In the genomic region with DNA sequence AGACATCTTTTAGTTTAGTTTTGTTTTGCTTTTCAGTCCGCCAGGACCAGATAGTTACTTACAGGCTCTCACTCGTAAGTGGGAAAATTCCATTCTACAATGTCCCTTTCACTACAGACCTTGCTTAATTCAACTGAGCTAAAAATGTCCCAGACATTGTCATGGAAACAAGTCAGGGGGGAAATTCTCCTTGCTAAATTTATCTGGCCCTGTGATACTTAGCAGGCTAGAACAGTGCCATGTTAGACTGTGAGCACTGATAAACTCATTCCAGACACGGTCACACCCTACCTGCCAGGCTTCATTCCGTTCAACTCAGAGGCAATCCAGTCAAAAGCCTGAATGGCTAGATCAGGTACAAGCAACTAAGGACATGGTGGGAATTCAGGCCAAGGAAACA, we compare ENCODE assay signal across 14 mouse cellular contexts.
DNase-seq lines count a peak whose midpoint lies in the region; ATAC-seq and TF ChIP-seq lines count a peak whose summit lies in the region.
"Had no signal": no experiment of that assay in that cellular context is flagged by ENCODE, and none has a peak within 500 bp of the region (broad histone marks: within the 10 kb centered on the region; RNA-seq: fewer than 3 reads in every experiment).

No protein-coding gene starts in this region.

- no peak overlapping the region for H3K4me3 ChIP-seq in midbrain, postnatal 0 days (ENCODE audit: low read depth, low read length)
- H3K4me3 ChIP-seq in midbrain, embryonic 10.5 days = no peak overlapping the region
- H3K4me3 ChIP-seq in heart, embryonic 11.5 days (ENCODE audit: low read depth, low read length) = no peak overlapping the region
- H3K4me3 ChIP-seq: hindbrain, embryonic 15.5 days; limb, embryonic 12.5 days had no signal

- ATAC-seq in midbrain, postnatal 0 days (ENCODE audit: low FRiP score) = no peak
- peak; percentile 63; the same call in 1 of the 2 replicates for ATAC-seq in heart, embryonic 11.5 days (replicated peaks; ENCODE audit: insufficient number of reproducible peaks, low FRiP score, low TSS enrichment)
- ATAC-seq: midbrain, embryonic 16.5 days had no signal

- peaks cover 27% of the 10 kb centered on the region for H3K36me3 ChIP-seq in midbrain, postnatal 0 days (ENCODE audit: insufficient read depth, low read length)
- H3K36me3 ChIP-seq in midbrain, embryonic 10.5 days = no peaks in the 10 kb centered on the region
- peaks cover 14% of the 10 kb centered on the region for H3K36me3 ChIP-seq in heart, embryonic 11.5 days (ENCODE audit: control insufficient read depth, insufficient read depth, low read length)
- H3K36me3 ChIP-seq: limb, embryonic 12.5 days had no signal

- no peak overlapping the region for H3K4me2 ChIP-seq in midbrain, postnatal 0 days (ENCODE audit: low read depth, low read length, poor library complexity, severe bottlenecking)
- peak overlapping the region; percentile 11 for H3K4me2 ChIP-seq in heart, embryonic 11.5 days
- H3K4me2 ChIP-seq: hindbrain, embryonic 15.5 days; limb, embryonic 12.5 days; lung, embryonic 14.5 days had no signal

- no peaks in the 10 kb centered on the region for H3K4me1 ChIP-seq in midbrain, postnatal 0 days (ENCODE audit: insufficient read depth, low read length)
- no peaks in the 10 kb centered on the region for H3K4me1 ChIP-seq in midbrain, embryonic 10.5 days
- peaks cover 5% of the 10 kb centered on the region; the same call in 1 of the 2 replicates for H3K4me1 ChIP-seq in heart, embryonic 11.5 days (ENCODE audit: control insufficient read depth, insufficient read depth, low read length)
- H3K4me1 ChIP-seq: hindbrain, embryonic 15.5 days; limb, embryonic 12.5 days had no signal

- no peak overlapping the region for H3K9ac ChIP-seq in midbrain, postnatal 0 days (replicated peaks; ENCODE audit: low read length, poor library complexity, severe bottlenecking)
- H3K9ac ChIP-seq in heart, embryonic 11.5 days (ENCODE audit: low read depth, low read length) = no peak overlapping the region
- H3K9ac ChIP-seq: hindbrain, embryonic 15.5 days; limb, embryonic 12.5 days; lung, embryonic 14.5 days had no signal

- TF ChIP-seq CTCF in midbrain, postnatal 0 days (IDR thresholded peaks at IDR 0.05) = no peak

- DNase-seq in heart, adult 18-20 months = peak; percentile 45 to 55
- no peak for DNase-seq in heart, postnatal 25 days (ENCODE audit: low spot score)
- peak; percentile 9 for DNase-seq in midbrain, postnatal 0 days (ENCODE audit: low spot score)
- DNase-seq in midbrain, embryonic 10.5 days (ENCODE audit: low spot score) = no peak
- peak; percentile 43 to 83 for DNase-seq in left cerebral cortex, postnatal 25 days (ENCODE audit: low spot score in 2 of 2)
- no peak for DNase-seq in retina, embryonic 14.5 days (ENCODE audit: low spot score)
- DNase-seq: cerebellum, postnatal 25 days; lung, embryonic 14.5 days; thymus, postnatal 14 days had no signal

- no peak overlapping the region for H3K27ac ChIP-seq in midbrain, postnatal 0 days (ENCODE audit: low read depth, low read length)
- H3K27ac ChIP-seq in midbrain, embryonic 10.5 days (replicated peaks) = no peak overlapping the region
- H3K27ac ChIP-seq in heart, embryonic 11.5 days (ENCODE audit: low read depth, low read length) = peak overlapping the region; percentile 67
- H3K27ac ChIP-seq: hindbrain, embryonic 15.5 days; kidney, postnatal 0 days; limb, embryonic 12.5 days had no signal

- H3K27me3 ChIP-seq in midbrain, postnatal 0 days (ENCODE audit: insufficient read depth, low read length) = no peaks in the 10 kb centered on the region
- H3K27me3 ChIP-seq in midbrain, embryonic 10.5 days (ENCODE audit: low read depth, poor library complexity, severe bottlenecking) = no peaks in the 10 kb centered on the region
- no peaks in the 10 kb centered on the region for H3K27me3 ChIP-seq in heart, embryonic 11.5 days (ENCODE audit: control insufficient read depth, insufficient read depth, low read length)
- H3K27me3 ChIP-seq: hindbrain, embryonic 15.5 days; limb, embryonic 12.5 days had no signal

- WGBS in midbrain, postnatal 0 days = 74% methylated on average over 4 of the region's 4 CpGs
- 84% methylated on average over 4 of the region's 4 CpGs for WGBS in midbrain, embryonic 10.5 days
- WGBS in heart, embryonic 11.5 days (ENCODE audit: insufficient replicate concordance) = 25% methylated on average over 4 of the region's 4 CpGs

- intact Hi-C loops in heart, postnatal 25 days (cut with DNase I) = no loop called here
- intact Hi-C loops in left cerebral cortex, postnatal 25 days (cut with DNase I) = loop anchor here (5.0 kb wide), 1 partner anchor 84 kb away; no protein-coding TSS in a partner anchor

- no peaks in the 10 kb centered on the region for H3K9me3 ChIP-seq in midbrain, postnatal 0 days (ENCODE audit: low read length)
- no peaks in the 10 kb centered on the region; the same call in 1 of the 2 replicates for H3K9me3 ChIP-seq in midbrain, embryonic 10.5 days (replicated peaks)
- no peaks in the 10 kb centered on the region for H3K9me3 ChIP-seq in heart, embryonic 11.5 days (replicated peaks; ENCODE audit: control insufficient read depth, low read length)
- H3K9me3 ChIP-seq: hindbrain, embryonic 15.5 days had no signal

Comparison
In these comparisons a context has a peak if more than half of its experiments do, and no peak if none do; other contexts are left out.
1. DNase-seq: peak in heart, adult 18-20 months (2 of 2), midbrain, postnatal 0 days (single experiment) and left cerebral cortex, postnatal 25 days (2 of 2); none in heart, postnatal 25 days (single experiment), midbrain, embryonic 10.5 days (single experiment) and retina, embryonic 14.5 days (single experiment).